Mouse (Mus musculus) stomach, embryonic 15.5 days (tissue): ENCODE data around the gene Ptprk. TPM values are rescaled to one million over a fixed set of nuclear protein-coding genes. Genes with fewer than 3 reads are reported as not detected.

ENCODE experiments used
- ATAC-seq: fragments of 200-750 bp; cut with Nextera tagmentation; 2 replicates; pipeline ENCODE4 v1.8.0; 2017; ENCODE audit warnings: low read depth, moderate number of reproducible peaks, moderate TSS enrichment; ENCODE audit not compliant: insufficient read depth, low FRiP score
- H3K27ac ChIP-seq: fragments of 300-500 bp; sonication (generic); 2 replicates; pipeline ENCODE4 v1.5.1; 2015; ENCODE audit warnings: mild to moderate bottlenecking, inconsistent platforms
- H3K27me3 ChIP-seq: fragments of 300-500 bp; sonication (generic); replicated peaks from 2 replicates; pipeline ENCODE4 v1.6.1; 2015; ENCODE audit warnings: inconsistent platforms
- H3K36me3 ChIP-seq: fragments of 300-500 bp; sonication (generic); 2 replicates; pipeline ENCODE4 v1.6.1; 2015; ENCODE audit warnings: inconsistent platforms
- H3K4me1 ChIP-seq: fragments of 300-500 bp; sonication (generic); 2 replicates; pipeline ENCODE4 v1.6.1; 2015; ENCODE audit warnings: inconsistent platforms
- H3K4me2 ChIP-seq: fragments of 300-500 bp; sonication (generic); 2 replicates; pipeline ENCODE4 v1.6.1; 2015; ENCODE audit warnings: mild to moderate bottlenecking, inconsistent platforms
- H3K4me3 ChIP-seq: fragments of 300-500 bp; sonication (generic); replicated peaks from 2 replicates; pipeline ENCODE4 v1.5.1; 2015; ENCODE audit warnings: inconsistent platforms
- H3K9ac ChIP-seq: fragments of 300-500 bp; sonication (generic); 2 replicates; pipeline ENCODE4 v1.6.1; 2015; ENCODE audit warnings: inconsistent platforms
- H3K9me3 ChIP-seq: fragments of 300-500 bp; sonication (generic); 2 replicates; pipeline ENCODE4 v1.6.1; 2016; ENCODE audit warnings: inconsistent platforms
- WGBS: fragments of 180-500 bp; shearing (Covaris S2); methylation state at CpG from one replicate; pipeline ENCODE4 v1.1.7; 2015; 5-methylcytosine and 5-hydroxymethylcytosine counted together
- polyA plus RNA-seq: library from polyadenylated mRNA; unstranded; fragments of >200 nt; fragmentation: Nextera tagmentation; extraction: Ambion mirVana; gene quantifications from 2 replicates; pipeline ENCODE4 v1.2.1, GENCODE M21; 2015

The Ptprk gene
- polyA plus RNA-seq, 1 experiment from 2014 or later: 46.7 TPM

DNA sequence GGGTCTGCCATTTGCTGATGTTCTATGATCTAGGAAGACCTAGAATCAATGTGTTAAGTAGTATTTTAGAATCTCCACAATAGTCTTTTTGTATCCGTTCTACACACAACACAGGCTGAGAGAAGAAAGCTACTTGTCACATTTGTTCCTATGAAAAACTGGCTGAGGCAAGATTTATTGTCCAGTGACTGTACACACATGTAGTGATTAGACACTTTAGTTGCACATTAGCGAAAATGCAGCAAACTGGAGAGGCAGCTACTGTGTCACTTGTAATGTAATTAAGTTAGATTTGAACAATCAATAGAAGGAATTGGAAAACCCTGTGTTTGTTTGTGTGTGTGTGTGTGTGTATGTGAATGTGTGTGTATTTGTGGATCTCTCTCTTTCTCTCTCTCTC lies 8.6 kb downstream of the Ptprk start:
- no peak for ATAC-seq
- Histone ChIP-seq H3K9me3 (no peaks in the 10 kb centered on the region), H3K4me3 (no peak overlapping the region), H3K27ac (no peak overlapping the region), H3K36me3 (no peaks in the 10 kb centered on the region), H3K9ac (no peak overlapping the region), H3K4me1 (0 out of 2 replicates have a peak, but pooled peaks cover 7% of the 10 kb centered on the region), H3K4me2 (no peak overlapping the region), H3K27me3 (no peaks in the 10 kb centered on the region)
- WGBS: 58% methylated on average over 2 of the region's 2 CpGs

DNA sequence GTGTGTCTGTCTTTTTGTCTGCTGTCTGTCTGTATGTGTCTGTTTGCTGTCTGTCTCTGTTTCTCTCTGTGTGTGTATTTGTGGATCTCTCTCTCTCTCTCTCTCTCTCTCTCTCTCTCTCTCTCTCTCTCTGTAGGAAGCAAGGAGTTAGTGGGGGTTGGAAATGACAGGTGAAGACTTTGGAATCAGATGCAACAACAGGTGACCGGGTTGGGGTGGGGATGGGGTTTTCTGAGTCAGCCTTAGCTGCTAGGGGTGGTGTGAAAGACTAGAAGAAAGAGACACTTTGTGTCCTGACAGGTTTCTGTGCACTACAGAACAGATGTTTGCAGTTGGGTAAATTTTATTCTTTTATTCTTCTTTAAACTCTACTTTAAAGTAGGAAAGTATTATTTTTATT lies 9.0 kb downstream of the Ptprk start:
- Histone ChIP-seq H3K36me3 (no peaks in the 10 kb centered on the region), H3K27me3 (no peaks in the 10 kb centered on the region), H3K4me3 (no peak overlapping the region), H3K27ac (no peak overlapping the region), H3K4me2 (no peak overlapping the region), H3K9ac (no peak overlapping the region), H3K9me3 (no peaks in the 10 kb centered on the region), H3K4me1 (peaks cover 7% of the 10 kb centered on the region; the same call in 1 of the 2 replicates)
- no peak for ATAC-seq
- whole genome bisulfite sequencing: 61% methylated on average over 1 of the region's 1 CpGs

DNA sequence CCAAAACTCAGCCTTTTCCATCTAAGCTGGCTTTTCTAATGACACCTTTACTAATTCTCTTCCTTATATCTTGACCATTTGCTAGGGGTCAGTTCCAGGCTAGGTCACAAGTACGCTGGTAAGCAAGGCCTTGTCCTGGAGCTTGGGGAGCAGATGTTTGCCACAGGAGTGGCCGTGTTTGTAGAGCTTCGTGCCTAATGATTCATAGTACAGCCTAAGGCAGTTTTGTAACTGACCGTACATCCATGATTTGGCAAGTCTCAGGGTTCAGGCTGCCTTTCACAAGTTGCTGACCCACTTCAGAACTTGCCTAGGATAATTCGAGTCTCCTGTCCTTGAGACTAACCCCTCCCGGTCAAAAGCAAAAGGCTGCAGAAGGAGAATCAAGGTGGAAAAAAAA lies 12.7 kb downstream of the Ptprk start:
- WGBS: 54% methylated on average over 6 of the region's 6 CpGs
- no peak for ATAC-seq
- no peak overlapping the region; the same call in 1 of the 2 replicates for H3K27ac ChIP-seq

DNA sequence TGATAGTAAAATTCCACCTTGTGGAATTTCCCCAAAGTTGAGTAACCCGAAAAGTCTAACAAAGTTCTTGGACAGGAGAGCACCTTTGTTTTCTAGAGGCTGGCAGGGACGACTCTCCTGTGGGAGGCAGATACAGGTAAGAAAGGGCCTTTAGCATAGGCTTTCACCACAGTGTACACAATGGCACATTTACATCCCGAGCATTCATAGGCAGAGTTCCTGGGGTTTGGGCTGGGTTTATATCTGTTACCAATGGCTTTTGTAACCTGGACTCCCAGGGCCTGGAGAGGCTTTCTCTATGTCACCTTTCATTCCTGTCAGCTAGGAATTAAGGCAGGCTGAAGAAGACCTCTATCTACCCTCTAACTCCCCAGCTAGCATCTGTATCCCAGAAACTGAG lies 13.1 kb downstream of the Ptprk start:
- whole genome bisulfite sequencing: 71% methylated on average over 3 of the region's 3 CpGs
- ATAC-seq: no peak
- H3K27me3 ChIP-seq: no peaks in the 10 kb centered on the region

More for the DNA sequence above, 12.7 kb downstream of the Ptprk start:
- peaks cover 10% of the 10 kb centered on the region; the same call in 1 of the 2 replicates for H3K4me1 ChIP-seq
- H3K9ac ChIP-seq: no peak overlapping the region
- H3K9me3 ChIP-seq: no peaks in the 10 kb centered on the region
- H3K36me3 ChIP-seq: no peaks in the 10 kb centered on the region
- H3K27me3 ChIP-seq: no peaks in the 10 kb centered on the region
- no peak overlapping the region for H3K4me3 ChIP-seq
- H3K4me2 ChIP-seq: no peak overlapping the region

DNA sequence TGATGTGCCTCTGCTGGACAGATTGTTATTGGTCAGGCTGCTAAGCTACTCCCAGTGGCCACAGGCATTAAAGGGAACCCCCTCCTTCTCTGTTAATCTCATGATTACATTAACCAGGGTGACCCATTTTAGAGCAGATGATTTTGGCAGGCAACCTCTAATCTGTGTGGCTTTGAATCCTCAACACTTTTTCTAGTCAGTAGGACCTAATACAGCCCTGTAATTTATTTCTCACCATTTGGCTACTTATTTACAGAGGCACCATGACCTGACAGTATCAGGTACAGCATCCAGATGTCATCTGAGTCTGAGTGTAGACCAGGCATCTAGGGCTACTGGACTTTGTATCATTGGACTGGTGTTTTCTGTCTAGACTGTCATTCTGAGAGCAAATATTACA lies 21.4 kb downstream of the Ptprk start:
- ATAC-seq: no peak

More for the DNA sequence above, 13.1 kb downstream of the Ptprk start:
- peaks cover 10% of the 10 kb centered on the region; the same call in 1 of the 2 replicates for H3K4me1 ChIP-seq
- no peak overlapping the region for H3K4me3 ChIP-seq
- no peaks in the 10 kb centered on the region for H3K9me3 ChIP-seq
- H3K4me2 ChIP-seq: no peak overlapping the region
- no peak overlapping the region; the same call in 1 of the 2 replicates for H3K27ac ChIP-seq
- no peaks in the 10 kb centered on the region for H3K36me3 ChIP-seq
- no peak overlapping the region for H3K9ac ChIP-seq

DNA sequence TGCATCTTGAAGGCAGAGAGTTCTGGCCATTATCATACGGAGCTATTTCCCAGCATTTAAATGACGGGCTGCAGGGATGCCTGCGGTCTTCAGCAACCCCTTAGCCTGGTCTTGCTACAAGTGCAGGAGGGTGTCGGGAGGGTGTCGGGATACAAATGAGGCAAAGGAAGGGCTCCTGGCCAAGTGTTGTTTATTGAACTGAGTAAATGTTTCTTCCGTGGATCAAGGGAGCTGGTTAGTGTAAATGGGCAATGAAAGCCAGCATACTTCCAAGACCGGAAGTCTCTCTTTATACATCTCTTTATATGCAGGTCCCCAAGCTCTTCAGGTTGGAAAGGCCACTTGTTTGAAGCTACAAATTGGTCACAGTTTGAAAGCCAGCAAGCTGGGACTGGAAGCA lies 23.0 kb downstream of the Ptprk start:
- Histone ChIP-seq H3K36me3 (no peaks in the 10 kb centered on the region), H3K4me3 (no peak overlapping the region), H3K9me3 (no peaks in the 10 kb centered on the region), H3K27me3 (no peaks in the 10 kb centered on the region), H3K4me1 (peaks cover 5% of the 10 kb centered on the region), H3K27ac (no peak overlapping the region), H3K4me2 (0 out of 2 replicates have a peak overlapping the region, but pooled peaks have one; percentile 25), H3K9ac (no peak overlapping the region)
- WGBS: 22% methylated on average over 7 of the region's 7 CpGs
- ATAC-seq: no peak

More for the DNA sequence above, 21.4 kb downstream of the Ptprk start:
- no peaks in the 10 kb centered on the region for H3K9me3 ChIP-seq
- H3K9ac ChIP-seq: no peak overlapping the region
- no peak overlapping the region for H3K4me2 ChIP-seq
- no peaks in the 10 kb centered on the region for H3K27me3 ChIP-seq
- no peak overlapping the region for H3K27ac ChIP-seq
- H3K4me1 ChIP-seq: peaks cover 7% of the 10 kb centered on the region
- no peaks in the 10 kb centered on the region for H3K36me3 ChIP-seq
- no peak overlapping the region for H3K4me3 ChIP-seq

DNA sequence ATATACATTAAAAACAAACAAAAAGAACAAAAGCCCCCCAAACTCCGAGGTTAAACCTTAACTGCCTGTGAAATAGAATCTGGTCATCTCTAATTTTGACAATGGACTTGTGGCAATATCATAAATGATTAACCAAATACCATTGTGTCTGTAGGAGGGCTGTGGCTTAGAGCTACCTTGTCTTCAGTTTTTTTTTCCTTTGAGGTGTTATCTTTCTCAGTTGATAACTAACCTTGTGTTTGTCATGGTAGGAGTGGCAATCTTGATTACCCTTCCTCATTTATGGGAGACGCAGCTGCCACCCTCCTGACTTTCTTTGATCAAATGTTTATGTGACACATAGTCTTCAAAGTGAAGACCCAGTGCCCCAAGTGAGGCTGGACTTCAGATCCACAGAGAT lies 24.3 kb downstream of the Ptprk start:
- Histone ChIP-seq H3K4me1 (peaks cover 7% of the 10 kb centered on the region), H3K36me3 (no peaks in the 10 kb centered on the region), H3K9ac (no peak overlapping the region), H3K9me3 (no peaks in the 10 kb centered on the region), H3K27ac (no peak overlapping the region), H3K4me2 (no peak overlapping the region), H3K4me3 (no peak overlapping the region), H3K27me3 (no peaks in the 10 kb centered on the region)
- WGBS: 58% methylated on average over 2 of the region's 2 CpGs
- peak; percentile 60; the same call in 1 of the 2 replicates for ATAC-seq

DNA sequence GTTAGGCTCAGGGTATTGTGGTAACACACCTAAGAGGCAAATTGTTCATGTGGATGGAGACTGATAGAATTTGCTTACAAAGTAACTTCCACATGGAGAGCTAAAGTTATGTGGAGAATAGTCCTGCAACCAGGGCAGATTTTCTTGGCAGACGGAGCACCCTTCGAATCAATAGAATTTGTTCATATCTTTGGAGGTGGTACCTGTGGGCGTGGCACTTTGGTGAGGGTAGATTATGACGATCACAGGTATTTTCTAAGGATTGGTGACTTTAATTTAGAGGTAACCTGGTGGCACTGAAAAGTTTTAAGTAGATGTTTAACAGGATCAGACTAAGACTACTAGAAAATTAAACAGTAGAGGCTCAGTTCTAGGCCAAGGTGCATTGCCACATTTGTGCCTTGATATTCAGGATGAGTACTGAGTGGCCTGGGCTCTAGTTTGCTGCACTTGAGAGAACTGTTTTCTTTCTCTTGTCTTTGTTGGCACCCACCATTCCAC lies 28.8 kb downstream of the Ptprk start:
- Histone ChIP-seq H3K4me2 (no peak overlapping the region), H3K27me3 (no peaks in the 10 kb centered on the region), H3K9ac (no peak overlapping the region), H3K27ac (no peak overlapping the region), H3K36me3 (no peaks in the 10 kb centered on the region), H3K4me3 (no peak overlapping the region), H3K9me3 (no peaks in the 10 kb centered on the region), H3K4me1 (peaks cover 2% of the 10 kb centered on the region)
- WGBS: 87% methylated on average over 4 of the region's 4 CpGs
- no peak for ATAC-seq

DNA sequence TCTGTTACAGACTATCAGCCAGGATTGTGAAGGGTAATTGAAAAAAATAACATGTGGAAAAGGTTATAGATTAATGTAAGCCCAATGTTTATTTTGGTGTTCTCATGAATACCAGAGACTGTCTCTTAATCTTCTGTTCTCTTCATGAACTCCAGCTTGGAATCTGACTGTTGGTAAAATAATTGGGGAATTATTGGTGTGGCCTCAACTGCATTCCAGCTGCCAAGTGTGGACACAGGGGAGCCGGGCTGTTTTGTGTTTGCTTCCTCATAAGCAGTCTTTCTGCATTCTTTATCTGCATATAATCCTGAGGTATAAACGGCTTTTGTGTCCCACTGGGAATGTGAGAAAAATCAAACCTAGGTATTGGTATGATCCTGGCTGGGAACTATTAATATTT lies 29.3 kb downstream of the Ptprk start:
- no peak overlapping the region for H3K9ac ChIP-seq
- peaks cover 2% of the 10 kb centered on the region for H3K4me1 ChIP-seq
- ATAC-seq: no peak
- no peak overlapping the region for H3K27ac ChIP-seq
- no peaks in the 10 kb centered on the region for H3K36me3 ChIP-seq
- 54% methylated on average over 2 of the region's 2 CpGs for WGBS
- no peak overlapping the region for H3K4me2 ChIP-seq
- H3K4me3 ChIP-seq: no peak overlapping the region
- H3K9me3 ChIP-seq: no peaks in the 10 kb centered on the region
- no peaks in the 10 kb centered on the region for H3K27me3 ChIP-seq

DNA sequence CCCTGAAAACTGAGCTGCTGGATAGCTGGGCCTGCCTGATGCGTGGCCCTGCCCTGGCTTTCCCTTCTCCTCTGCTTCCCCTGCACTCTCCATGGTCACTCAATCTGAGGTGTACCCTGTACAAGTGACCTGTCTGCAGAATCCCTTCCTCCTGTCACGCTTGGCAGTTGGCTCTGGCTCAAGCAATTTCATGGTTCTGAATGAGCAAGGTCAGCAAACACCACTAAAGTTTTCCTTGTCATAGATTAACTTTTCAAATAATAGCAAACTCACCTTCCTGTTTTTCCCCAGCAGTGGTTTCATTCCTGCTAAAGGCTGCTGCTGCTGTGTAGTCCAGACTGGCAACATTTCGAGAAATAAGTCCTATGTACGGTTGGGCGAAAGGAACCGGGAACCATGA lies 30.6 kb downstream of the Ptprk start:
- 0 out of 2 replicates have a peak, but pooled peaks cover 7% of the 10 kb centered on the region for H3K4me1 ChIP-seq
- no peak overlapping the region for H3K4me2 ChIP-seq
- H3K27ac ChIP-seq: peak overlapping the region; percentile 2; the same call in 1 of the 2 replicates
- WGBS: 62% methylated on average over 6 of the region's 6 CpGs
- H3K36me3 ChIP-seq: no peaks in the 10 kb centered on the region
- H3K9me3 ChIP-seq: no peaks in the 10 kb centered on the region
- no peaks in the 10 kb centered on the region for H3K27me3 ChIP-seq
- ATAC-seq: peak; percentile 79
- no peak overlapping the region for H3K4me3 ChIP-seq
- H3K9ac ChIP-seq: no peak overlapping the region

DNA sequence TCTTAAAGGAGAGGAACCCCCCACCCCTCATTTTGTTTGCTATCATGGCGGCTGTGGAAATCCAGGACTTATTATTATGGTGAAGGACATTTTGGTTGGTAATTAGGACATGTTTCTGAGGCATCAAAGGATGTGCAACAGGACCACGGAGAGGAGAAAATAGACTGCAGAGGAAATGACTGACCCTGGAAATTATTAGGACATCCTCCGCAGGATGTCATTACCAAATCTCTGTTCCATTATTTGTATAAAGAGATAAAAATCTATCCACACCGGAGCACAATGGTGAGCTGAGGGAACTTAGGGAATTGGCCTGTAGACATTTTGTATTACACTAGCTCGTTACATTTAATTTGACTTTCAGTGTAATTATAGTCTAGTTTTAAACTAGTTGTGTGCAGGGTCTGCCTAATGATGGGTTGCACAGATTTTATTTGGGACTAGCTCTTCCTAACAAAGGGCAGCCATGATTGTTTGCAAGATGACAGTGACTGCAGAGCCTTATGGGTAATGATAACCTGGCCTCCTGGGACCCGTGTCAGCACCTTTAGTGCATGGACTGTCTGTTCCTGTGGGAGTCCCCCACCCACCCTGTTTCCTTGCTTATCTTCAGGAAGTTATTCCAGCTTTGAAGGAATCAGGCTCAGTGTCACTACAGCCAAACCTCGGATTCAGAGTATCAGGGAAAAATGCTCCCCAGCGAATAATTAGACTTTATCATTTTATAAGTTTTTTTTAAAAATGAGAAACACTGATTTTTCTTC lies 38.4 kb downstream of the Ptprk start:
- no peak for ATAC-seq
- Histone ChIP-seq H3K27me3 (no peaks in the 10 kb centered on the region), H3K4me3 (no peak overlapping the region), H3K36me3 (no peaks in the 10 kb centered on the region), H3K27ac (no peak overlapping the region), H3K4me1 (peaks cover 15% of the 10 kb centered on the region; the same call in 1 of the 2 replicates), H3K9ac (no peak overlapping the region), H3K9me3 (no peaks in the 10 kb centered on the region), H3K4me2 (no peak overlapping the region)
- 66% methylated on average over 8 of the region's 8 CpGs for WGBS

DNA sequence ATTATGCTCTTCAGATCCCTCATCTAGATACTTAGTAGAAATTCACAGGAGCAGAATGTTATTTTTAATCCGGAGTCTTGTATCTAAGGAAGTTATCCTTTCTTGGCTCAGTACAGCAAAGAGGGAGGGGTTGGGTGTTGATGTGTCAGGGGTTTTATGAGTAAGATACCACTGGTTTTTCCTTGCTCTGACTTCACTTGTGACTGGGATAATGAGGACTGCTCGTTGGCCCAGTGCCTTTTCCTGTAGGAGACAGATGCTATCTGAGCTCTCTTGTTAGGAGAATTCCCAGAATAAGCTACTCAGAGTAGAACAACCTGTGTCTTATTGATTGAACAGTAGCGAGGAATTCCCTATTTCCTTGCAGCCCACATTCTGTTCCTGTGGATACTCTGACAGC lies 39.3 kb downstream of the Ptprk start:
- no peak for ATAC-seq
- no peaks in the 10 kb centered on the region for H3K9me3 ChIP-seq
- H3K4me3 ChIP-seq: no peak overlapping the region
- H3K27ac ChIP-seq: no peak overlapping the region
- no peaks in the 10 kb centered on the region for H3K27me3 ChIP-seq
- no peak overlapping the region for H3K9ac ChIP-seq
- 51% methylated on average over 3 of the region's 3 CpGs for WGBS
- no peak overlapping the region for H3K4me2 ChIP-seq
- H3K4me1 ChIP-seq: peaks cover 15% of the 10 kb centered on the region; the same call in 1 of the 2 replicates
- H3K36me3 ChIP-seq: no peaks in the 10 kb centered on the region
